Mouse (Mus musculus) intestine, embryonic 14.5 days (tissue): ENCODE results near the gene Lgmn. TPM values are rescaled to one million over a fixed set of nuclear protein-coding genes. Genes with fewer than 3 reads are reported as not detected.

Source experiments
- polyA plus RNA-seq: library from polyadenylated mRNA; unstranded; fragments of >200 nt; fragmentation: Nextera tagmentation; extraction: Ambion mirVana; gene quantifications from 2 replicates; pipeline ENCODE4 v1.2.1, GENCODE M21; 2014

Gene Lgmn
- polyA plus RNA-seq, 1 experiment from 2014 or later: 79.6 TPM

Other genes starting within 250 kb of the Lgmn start
- gene Rin3, start 156.8 kb downstream of the Lgmn start, polyA plus RNA-seq: 13.4 and 14.6 TPM in 2 replicates
- 31.5 and 35.2 TPM in 2 replicates for gene Golga5, start 29.3 kb upstream of the Lgmn start, polyA plus RNA-seq
- gene Chga, start 115.2 kb upstream of the Lgmn start, polyA plus RNA-seq: 7.0 and 14.3 TPM in 2 replicates